17 mouse cellular contexts compared by ENCODE assay signal in genomic region chr11:87272725-87273124, GRCm38 (mm10).
"Had no signal": no experiment of that assay in that cellular context is flagged by ENCODE, and none has a peak within 500 bp of the region (broad histone marks: within the 10 kb centered on the region; RNA-seq: fewer than 3 reads in every experiment).

No protein-coding gene starts in this region.

- H3K36me3 ChIP-seq: midbrain, embryonic 12.5 days; neural tube, embryonic 13.5 days; neural tube, embryonic 15.5 days; stomach, embryonic 15.5 days had no signal

- H3K4me3 ChIP-seq: midbrain, embryonic 10.5 days; midbrain, embryonic 12.5 days; myocyte; neural tube, embryonic 13.5 days; neural tube, embryonic 15.5 days; stomach, embryonic 15.5 days had no signal

- H3K27me3 ChIP-seq: midbrain, embryonic 12.5 days; neural tube, embryonic 13.5 days; neural tube, embryonic 15.5 days; stomach, embryonic 15.5 days had no signal

- H3K27ac ChIP-seq: midbrain, embryonic 10.5 days; midbrain, embryonic 12.5 days; neural tube, embryonic 13.5 days; neural tube, embryonic 15.5 days; stomach, embryonic 15.5 days; stomach, postnatal 0 days had no signal

- H3K9ac ChIP-seq: lung, embryonic 14.5 days; midbrain, embryonic 12.5 days; neural tube, embryonic 13.5 days; neural tube, embryonic 15.5 days; stomach, embryonic 15.5 days had no signal

- H3K4me2 ChIP-seq: lung, embryonic 14.5 days; midbrain, embryonic 12.5 days; neural tube, embryonic 13.5 days; neural tube, embryonic 15.5 days; stomach, embryonic 15.5 days had no signal

- H3K9me3 ChIP-seq: midbrain, embryonic 12.5 days; neural tube, embryonic 13.5 days; neural tube, embryonic 15.5 days; stomach, embryonic 15.5 days had no signal

- DNase-seq: lung, adult 18-20 months; lung, embryonic 14.5 days; lung, postnatal 10 days; lung, postnatal 4 days; midbrain, embryonic 14.5 days; right cerebral cortex, postnatal 14 days; thymus, adult 2 months; thymus, postnatal 25 days; thymus, postnatal 4 days had no signal

- ATAC-seq: midbrain, embryonic 16.5 days had no signal
